Mouse (Mus musculus) forelimb bud, embryonic 11.5 days (tissue): Measurements from ENCODE around the gene Iqschfp.
A peak's percentile ranks its signal among the peaks of the same experiment; 100 is the strongest.

Experiments used
- DNase-seq: peaks from one replicate; pipeline ENCODE4 v3.0.0-alpha.2; 2012; ENCODE audit warnings: low read depth, low spot score

Gene Iqschfp

DNA sequence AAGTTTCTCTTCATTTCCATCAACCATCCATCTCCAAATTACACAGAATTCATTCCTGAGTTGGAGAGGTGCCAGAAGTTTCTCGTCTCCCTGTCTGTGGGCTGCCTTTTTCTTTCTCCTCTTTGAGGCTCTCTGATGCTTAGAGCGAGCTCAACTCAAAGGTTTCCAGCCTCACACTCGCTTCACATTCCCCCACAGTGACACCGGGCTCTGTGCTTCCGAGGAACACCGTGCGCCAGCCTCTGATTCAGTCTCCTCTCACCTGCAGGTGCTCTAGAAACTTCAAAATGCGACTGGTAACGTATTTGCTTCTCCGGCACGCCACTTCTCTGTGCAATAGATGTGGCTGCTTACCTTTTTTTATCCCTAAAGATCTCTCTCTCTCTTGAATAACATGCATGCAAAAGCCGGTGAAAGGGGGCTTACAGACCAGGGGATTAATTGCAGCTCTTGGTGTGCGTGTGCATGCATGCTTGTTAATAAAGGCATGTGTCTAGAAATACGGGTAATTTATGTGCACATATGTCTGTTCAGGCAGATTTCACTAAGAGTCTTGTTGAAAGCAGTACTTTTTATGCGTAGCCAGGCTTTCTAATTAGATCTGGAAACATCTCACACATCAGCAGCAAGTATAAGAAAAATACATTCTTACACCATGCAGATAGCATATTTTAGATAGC, at the start of gene Iqschfp, which contains the start of gene Iqcj:
Gene Iqschfp (plus strand): TSS at position 207 of the 680 bp plus-strand sequence.
Gene Iqcj (plus strand): TSS at position 195 of the 680 bp plus-strand sequence.
- no peak for DNase-seq

DNA sequence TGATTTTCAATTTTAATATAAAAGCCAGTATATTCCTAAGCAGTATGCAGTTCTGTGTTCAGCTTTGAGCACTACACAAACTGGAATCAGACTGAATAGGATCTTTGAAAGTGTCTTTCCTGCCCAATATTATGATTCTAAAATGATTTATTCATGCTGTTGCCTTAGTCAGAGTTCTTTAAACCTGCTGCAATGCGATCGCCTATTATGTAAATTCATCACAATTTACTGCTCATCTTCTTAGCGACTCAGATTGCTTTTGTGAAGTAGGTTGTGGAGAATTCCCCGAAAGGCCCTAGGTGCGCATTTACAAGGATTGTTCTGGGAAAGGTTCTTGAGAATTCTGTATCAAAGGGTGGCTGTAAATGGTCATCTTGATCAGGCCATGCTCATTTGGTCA, 39.6 kb upstream of the Iqschfp start:
- DNase-seq = no peak

GRCm38 (mm10) chr3:67861524-67861923, 30.5 kb upstream of the Iqschfp start:
- DNase-seq = no peak

- peak; percentile 40 for DNase-seq
Observed at GRCm38 (mm10) chr3:67867420-67868065, 24.5 kb upstream of the Iqschfp start.

GRCm38 (mm10) chr3:67869424-67869823, 22.6 kb upstream of the Iqschfp start:
- no peak for DNase-seq

DNA sequence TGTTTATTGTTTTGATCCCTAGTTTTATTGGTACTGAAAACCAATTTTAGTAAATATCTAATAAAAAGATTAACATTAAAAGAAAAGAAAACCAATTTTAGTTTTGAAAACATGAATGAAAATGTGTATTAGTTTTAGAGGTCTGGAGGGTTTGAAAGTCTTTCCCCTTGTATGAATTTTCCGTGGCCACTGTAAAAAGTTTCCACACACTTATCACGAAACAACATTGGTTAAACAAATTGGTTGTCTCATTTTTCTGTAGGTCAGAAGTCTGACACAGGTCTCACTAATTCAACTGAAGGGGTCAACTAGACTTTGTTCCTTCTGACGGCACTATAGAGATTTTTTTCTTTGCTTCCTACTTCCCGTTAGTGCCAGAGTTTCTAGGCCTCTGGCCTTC, 14.8 kb upstream of the Iqschfp start:
- no peak for DNase-seq

DNA sequence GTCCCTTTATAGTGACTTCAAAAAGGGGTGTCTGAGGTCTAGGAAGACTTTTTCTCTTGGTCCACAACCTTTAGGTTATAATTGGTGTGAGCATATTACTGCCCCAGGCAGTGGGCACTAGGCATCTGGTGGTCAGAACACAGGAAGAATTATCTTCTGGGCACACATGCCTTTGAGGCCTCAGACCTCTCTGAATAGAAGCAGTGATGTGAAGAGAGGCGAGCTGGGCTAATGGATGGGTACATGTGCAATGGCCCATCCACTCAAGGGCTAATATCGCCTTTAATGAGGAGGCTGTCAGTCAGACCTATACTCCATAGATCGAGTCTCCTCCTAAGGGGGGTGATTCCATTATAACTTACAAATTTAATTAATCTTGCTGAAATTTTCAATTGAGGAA, 7.7 kb upstream of the Iqschfp start:
- no peak for DNase-seq

- DNase-seq = no peak
Observed at GRCm38 (mm10) chr3:67886176-67886575, 5.9 kb upstream of the Iqschfp start.

DNA sequence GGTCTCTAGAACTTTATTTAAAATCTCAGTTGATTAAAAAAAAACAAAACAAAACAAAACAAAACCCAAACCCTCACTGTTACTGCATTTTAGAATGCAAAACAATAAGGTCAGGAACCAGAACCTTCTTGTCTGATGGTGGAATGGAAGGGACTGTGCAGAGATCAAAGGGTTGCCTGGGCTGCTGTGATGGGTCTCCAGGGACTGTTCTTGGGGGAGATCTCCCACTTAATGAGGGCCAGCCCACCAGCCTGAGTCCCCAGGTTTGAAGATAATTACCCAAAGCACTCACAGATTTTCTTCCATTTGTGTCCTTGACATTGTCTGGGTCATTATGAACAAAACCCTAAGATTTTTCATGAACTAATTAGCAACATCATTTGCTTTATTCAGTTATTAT, 4.8 kb upstream of the Iqschfp start:
- DNase-seq = no peak

- DNase-seq = no peak
Observed at GRCm38 (mm10) chr3:67892768-67893167, 736 bp downstream of the Iqschfp start.

- DNase-seq = no peak
Observed at GRCm38 (mm10) chr3:67902517-67902916, 10.5 kb downstream of the Iqschfp start.

- DNase-seq = no peak
Observed at GRCm38 (mm10) chr3:67908586-67908985, 16.6 kb downstream of the Iqschfp start.

DNA sequence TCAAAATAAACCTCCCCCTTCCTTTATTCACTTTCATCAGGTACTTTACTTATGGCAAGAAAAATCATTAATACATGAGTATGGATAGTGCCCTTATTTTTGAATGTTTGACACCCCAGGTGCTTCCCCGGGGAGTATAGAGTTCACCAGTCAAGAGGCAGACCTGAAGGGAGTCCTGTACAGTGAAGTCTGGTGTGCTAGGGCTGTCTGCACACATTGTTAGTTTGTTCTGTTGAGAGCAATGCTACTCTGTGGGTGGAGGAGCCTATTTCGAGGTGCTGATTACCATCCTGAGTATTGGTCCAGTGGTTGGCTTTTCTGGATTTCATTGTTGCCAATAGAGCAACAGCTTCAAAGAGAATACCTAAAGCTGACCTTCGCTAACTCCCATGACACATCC, 26.1 kb downstream of the Iqschfp start:
- DNase-seq = no peak

- DNase-seq = no peak
Observed at GRCm38 (mm10) chr3:67918634-67919259, 26.7 kb downstream of the Iqschfp start.

DNA sequence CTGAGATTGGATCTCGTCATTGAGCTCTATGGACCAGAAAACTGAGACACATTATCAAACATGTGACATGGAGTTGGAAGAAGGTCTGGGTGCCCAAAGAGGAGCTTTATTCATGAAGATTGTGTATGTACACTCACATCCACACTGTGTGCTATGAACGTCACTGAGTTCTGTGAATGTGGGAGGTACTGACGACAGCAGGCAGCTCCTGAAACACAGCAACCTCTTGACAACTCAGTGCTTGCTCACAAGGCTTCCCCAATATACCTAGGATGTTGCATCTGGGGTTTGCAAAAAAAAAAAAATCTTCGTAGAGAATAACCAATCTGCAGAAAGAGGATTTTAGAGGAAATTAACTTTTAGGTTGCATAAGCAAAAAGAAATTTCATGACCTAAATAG, 31.1 kb downstream of the Iqschfp start:
- no peak for DNase-seq

DNA sequence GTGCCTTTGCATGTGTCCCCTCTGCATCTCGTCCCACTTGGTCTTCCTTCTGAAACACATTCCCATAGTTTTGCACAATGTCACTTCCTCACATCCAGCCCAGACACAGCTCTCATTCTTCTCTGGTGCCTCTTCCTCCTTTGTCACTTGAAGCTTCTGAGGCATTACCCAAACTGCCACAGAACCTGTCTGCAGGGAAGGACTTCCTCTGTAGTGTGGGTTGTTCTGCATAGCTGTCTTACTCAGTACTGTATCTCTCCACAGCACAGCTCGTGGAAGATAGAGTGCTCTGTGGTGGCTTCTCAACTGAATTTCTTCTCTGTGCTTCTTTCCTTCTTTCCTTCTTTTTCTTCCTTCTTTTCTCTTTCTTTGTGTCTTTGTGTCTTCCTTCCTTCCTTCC, 33.4 kb downstream of the Iqschfp start:
- no peak for DNase-seq

GRCm38 (mm10) chr3:67930424-67931133, 38.5 kb downstream of the Iqschfp start:
- no peak for DNase-seq

DNA sequence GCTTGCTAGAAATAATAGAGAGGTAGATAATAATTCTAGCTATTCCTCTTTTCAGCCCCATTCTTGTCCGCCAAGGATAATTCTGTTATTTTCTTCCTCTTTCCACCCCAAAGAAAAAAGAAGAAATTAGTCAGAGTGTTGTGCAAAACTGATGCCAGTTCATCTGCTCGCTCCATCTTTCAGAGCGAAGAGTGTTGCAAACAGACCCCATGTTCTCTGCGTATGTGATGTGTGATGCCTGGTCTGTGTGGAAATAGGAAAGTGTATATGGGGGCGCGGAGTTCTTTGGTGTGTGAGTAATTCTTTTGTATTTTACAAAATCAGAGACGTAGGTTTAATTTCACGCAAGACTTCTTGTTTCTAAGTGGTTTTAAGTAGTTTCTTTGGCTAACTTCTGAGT, 39.1 kb downstream of the Iqschfp start:
- no peak for DNase-seq

DNA sequence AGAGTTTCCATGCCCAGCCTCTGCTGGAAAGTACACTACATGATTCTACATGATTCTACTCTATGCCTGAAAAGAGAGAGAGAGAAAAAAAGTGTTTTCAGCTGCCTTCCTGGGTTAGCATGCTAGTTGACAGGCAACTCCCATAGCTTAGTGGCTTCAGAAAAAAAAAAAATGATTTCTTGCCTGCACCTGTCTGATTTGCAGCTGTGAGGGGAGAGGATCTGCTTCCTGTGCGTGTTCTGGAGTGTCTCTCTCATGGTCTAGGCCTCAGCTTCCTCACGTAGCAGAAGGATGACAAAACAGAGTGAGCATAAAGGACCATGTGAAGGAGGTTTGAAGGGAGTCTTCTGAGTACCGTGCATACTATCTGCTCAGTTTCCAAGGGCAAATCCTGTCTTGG, 39.9 kb downstream of the Iqschfp start:
- no peak for DNase-seq

DNA sequence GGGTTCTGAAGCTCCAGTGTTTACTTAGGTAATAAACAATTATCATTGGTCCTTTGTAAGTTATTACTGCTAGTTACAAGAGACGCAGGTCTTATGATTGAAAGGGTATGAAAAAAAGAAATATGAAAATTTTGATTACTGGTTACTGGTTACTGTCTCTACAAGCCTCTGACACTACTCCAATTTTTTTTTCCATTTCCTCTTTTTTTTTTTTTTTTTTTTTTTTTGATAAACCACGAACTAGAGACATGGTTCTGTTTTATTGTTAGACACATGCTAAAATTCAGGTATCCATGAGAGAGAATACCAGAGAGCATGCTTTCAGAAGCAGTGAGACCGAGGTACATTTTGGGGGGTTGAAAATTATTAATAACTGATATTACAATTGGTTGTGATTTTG, 43.8 kb downstream of the Iqschfp start:
- DNase-seq = no peak

GRCm38 (mm10) chr3:67947000-67947399, 55.0 kb downstream of the Iqschfp start:
- DNase-seq = no peak

- no peak for DNase-seq
Observed at GRCm38 (mm10) chr3:67952517-67952940, 60.5 kb downstream of the Iqschfp start.
